Mouse (Mus musculus): Measurements from ENCODE around the gene Vps39. TPM values are rescaled to one million over a fixed set of nuclear protein-coding genes. Genes with fewer than 3 reads are reported as not detected.

Vps39 gene
- polyA plus RNA-seq, 1 experiment, result 12.8 TPM

DNA sequence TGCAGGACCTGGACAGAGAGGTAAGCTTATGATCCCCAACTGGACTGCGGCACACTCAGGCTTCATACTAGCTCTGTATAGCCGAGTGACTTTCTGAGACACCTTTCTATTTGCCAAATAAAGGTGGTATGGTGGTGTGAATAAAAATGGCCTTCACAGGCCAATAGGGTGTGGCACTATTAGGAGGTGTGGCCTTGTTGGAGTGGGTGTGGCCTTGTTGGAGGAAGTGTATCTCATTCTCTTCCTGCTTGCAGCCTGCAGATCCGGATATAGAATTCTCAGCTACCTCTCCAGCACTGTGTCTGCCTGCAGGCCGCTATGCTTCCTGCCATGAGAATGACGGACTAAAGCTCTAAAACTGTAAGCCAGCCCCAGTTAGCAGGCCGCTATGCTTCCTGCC is 51.9 kb downstream of the Vps39 start:
- Histone ChIP-seq H3K27me3 (ENCODE audit: control insufficient read depth, insufficient read depth, low read length) (no peaks in the 10 kb centered on the region), H3K27ac (ENCODE audit: insufficient read depth, low read depth, low read length) (no peak overlapping the region), H3K4me3 (ENCODE audit: low read depth, low read length) (no peak overlapping the region), H3K36me3 (ENCODE audit: control insufficient read depth, insufficient read depth, low read length) (no peaks in the 10 kb centered on the region), H3K4me1 (ENCODE audit: control insufficient read depth, insufficient read depth, insufficient read length, low read length) (no peaks in the 10 kb centered on the region)
- TF ChIP-seq CTCF (IDR thresholded peaks at IDR 0.05; ENCODE audit: extremely low read depth, insufficient read length, insufficient replicate concordance, low read depth, low read length), result no peak
- TF ChIP-seq POLR2A (IDR thresholded peaks at IDR 0.05; ENCODE audit: low read depth, low read length), result no peak
- WGBS, result 91% methylated on average over 6 of the region's 6 CpGs

DNA sequence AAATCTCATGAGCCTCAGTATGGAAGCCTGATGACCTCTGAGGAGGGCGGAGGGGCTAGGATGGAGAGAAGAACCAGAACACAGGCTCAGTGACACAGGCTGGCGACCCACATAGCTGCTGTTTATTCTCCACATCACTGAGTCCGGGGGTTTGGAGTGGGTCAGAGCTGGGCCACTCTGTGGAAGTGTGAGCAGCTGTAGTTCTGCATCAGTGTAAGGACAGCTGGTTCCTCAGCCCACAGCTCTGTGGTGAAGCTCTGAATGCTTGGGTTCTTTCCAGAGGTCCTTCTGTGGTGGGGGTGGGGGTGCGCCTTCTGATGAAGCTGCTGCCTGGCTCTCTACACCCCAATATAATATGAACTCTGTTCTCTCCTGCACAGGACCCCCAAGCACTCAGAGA is 53.1 kb downstream of the Vps39 start:
- no peaks in the 10 kb centered on the region for H3K36me3 ChIP-seq (ENCODE audit: control insufficient read depth, insufficient read depth, low read length)
- H3K4me1 ChIP-seq (ENCODE audit: control insufficient read depth, insufficient read depth, insufficient read length, low read length), result no peaks in the 10 kb centered on the region
- H3K27me3 ChIP-seq (ENCODE audit: control insufficient read depth, insufficient read depth, low read length), result no peaks in the 10 kb centered on the region
- WGBS, result 75% methylated on average over 4 of the region's 4 CpGs
- no peak for TF ChIP-seq POLR2A (IDR thresholded peaks at IDR 0.05; ENCODE audit: low read depth, low read length)
- no peak for TF ChIP-seq CTCF (IDR thresholded peaks at IDR 0.05; ENCODE audit: extremely low read depth, insufficient read length, insufficient replicate concordance, low read depth, low read length)
- no peak overlapping the region for H3K27ac ChIP-seq (ENCODE audit: insufficient read depth, low read depth, low read length)
- H3K4me3 ChIP-seq (ENCODE audit: low read depth, low read length), result no peak overlapping the region

DNA sequence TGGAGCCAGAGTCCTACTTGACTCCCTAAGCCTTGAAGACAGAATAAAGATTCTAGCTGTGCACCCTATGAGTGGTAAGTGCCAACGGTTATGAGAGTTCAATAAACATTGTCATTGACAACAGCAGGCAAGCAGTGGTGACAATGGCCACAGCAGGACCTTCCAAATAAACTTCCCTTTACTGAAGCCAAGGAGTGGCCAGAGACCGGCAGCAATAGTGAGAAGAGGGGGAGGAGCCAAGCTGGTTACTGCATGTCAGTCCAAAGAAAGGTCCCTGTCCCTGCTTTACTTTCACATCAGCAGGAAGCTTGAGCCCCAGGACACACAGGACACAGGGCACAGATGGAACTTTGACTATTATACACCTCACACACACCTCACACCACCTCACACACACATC is 56.8 kb downstream of the Vps39 start:
- Histone ChIP-seq H3K4me1 (ENCODE audit: control insufficient read depth, insufficient read depth, insufficient read length, low read length) (no peaks in the 10 kb centered on the region), H3K27ac (ENCODE audit: insufficient read depth, low read depth, low read length) (no peak overlapping the region), H3K36me3 (ENCODE audit: control insufficient read depth, insufficient read depth, low read length) (no peaks in the 10 kb centered on the region), H3K4me3 (ENCODE audit: low read depth, low read length) (no peak overlapping the region), H3K27me3 (ENCODE audit: control insufficient read depth, insufficient read depth, low read length) (no peaks in the 10 kb centered on the region)
- WGBS, result 5% methylated on average over 2 of the region's 2 CpGs
- TF ChIP-seq POLR2A (IDR thresholded peaks at IDR 0.05; ENCODE audit: low read depth, low read length) (no peak), CTCF (IDR thresholded peaks at IDR 0.05; ENCODE audit: extremely low read depth, insufficient read length, insufficient replicate concordance, low read depth, low read length) (no peak)

DNA sequence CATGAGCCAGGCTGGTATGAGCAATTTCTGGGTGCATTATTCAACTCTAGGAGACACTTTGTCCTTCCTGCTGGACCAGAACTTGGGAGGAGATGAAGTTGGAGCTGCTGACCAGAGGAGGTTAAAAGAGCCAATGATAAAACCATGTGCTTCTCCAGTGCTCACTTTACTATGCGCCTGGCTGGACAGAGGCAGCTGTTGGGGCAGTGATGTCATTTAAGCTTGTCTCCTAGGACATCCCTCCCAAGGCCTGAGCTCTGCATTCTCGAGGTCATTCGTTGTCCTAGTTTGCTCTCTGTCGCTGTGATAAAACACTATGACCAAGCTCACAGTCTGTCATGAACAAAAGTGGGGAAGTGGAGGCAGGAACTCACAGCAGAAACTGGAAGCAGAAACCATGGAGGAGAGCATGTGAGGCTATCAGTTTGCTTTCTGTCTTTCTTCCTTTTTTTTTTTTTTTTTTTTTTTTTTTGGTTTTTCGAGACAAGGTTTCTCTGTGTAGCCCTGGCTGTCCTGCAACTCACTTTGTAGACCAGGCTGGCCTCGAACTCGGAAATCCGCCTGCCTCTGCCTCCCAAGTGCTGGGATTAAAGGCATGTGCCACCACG is 61.4 kb downstream of the Vps39 start:
- H3K27me3 ChIP-seq (ENCODE audit: control insufficient read depth, insufficient read depth, low read length), result no peaks in the 10 kb centered on the region
- no peaks in the 10 kb centered on the region for H3K4me1 ChIP-seq (ENCODE audit: control insufficient read depth, insufficient read depth, insufficient read length, low read length)
- H3K27ac ChIP-seq (ENCODE audit: insufficient read depth, low read depth, low read length), result no peak overlapping the region
- H3K36me3 ChIP-seq (ENCODE audit: control insufficient read depth, insufficient read depth, low read length), result no peaks in the 10 kb centered on the region
- no peak for TF ChIP-seq CTCF (IDR thresholded peaks at IDR 0.05; ENCODE audit: extremely low read depth, insufficient read length, insufficient replicate concordance, low read depth, low read length)
- no peak for TF ChIP-seq POLR2A (IDR thresholded peaks at IDR 0.05; ENCODE audit: low read depth, low read length)
- WGBS, result 83% methylated on average over 8 of the region's 9 CpGs
- no peak overlapping the region for H3K4me3 ChIP-seq (ENCODE audit: low read depth, low read length)

DNA sequence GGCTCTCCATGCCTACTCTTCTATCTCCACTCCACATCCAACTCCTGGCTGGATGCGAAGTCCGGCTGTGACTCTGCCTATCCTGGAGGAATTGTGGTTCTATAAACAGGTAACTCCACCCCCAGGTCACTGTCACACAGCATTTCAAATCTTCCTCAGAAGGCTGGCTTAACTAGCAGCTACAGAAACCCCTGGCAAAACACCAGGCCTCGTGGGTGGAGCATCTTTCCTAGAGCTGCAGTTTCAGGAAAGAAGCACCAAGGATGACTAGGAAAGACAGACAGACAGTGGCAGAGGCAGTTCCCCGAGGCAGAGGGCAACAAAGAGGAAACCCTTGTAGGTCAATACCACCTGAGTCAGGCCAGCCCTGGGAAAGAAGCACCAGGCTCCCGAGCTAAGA is 63.9 kb downstream of the Vps39 start, which contains the start of gene Pla2g4d:
TSS of gene Pla2g4d (minus strand) at position 203 of the 400 bp plus-strand sequence.
- H3K4me1 ChIP-seq (ENCODE audit: control insufficient read depth, insufficient read depth, insufficient read length, low read length), result no peaks in the 10 kb centered on the region
- no peaks in the 10 kb centered on the region for H3K36me3 ChIP-seq (ENCODE audit: control insufficient read depth, insufficient read depth, low read length)
- no peak within 1 kb of the TSS for H3K27ac ChIP-seq (ENCODE audit: insufficient read depth, low read depth, low read length)
- no peaks in the 10 kb centered on the region for H3K27me3 ChIP-seq (ENCODE audit: control insufficient read depth, insufficient read depth, low read length)
- 65% methylated on average over 5 of the region's 5 CpGs for WGBS
- H3K4me3 ChIP-seq (ENCODE audit: low read depth, low read length), result no peak within 1 kb of the TSS
- TF ChIP-seq CTCF (IDR thresholded peaks at IDR 0.05; ENCODE audit: extremely low read depth, insufficient read length, insufficient replicate concordance, low read depth, low read length) (no peak), POLR2A (IDR thresholded peaks at IDR 0.05; ENCODE audit: low read depth, low read length) (no peak)

DNA sequence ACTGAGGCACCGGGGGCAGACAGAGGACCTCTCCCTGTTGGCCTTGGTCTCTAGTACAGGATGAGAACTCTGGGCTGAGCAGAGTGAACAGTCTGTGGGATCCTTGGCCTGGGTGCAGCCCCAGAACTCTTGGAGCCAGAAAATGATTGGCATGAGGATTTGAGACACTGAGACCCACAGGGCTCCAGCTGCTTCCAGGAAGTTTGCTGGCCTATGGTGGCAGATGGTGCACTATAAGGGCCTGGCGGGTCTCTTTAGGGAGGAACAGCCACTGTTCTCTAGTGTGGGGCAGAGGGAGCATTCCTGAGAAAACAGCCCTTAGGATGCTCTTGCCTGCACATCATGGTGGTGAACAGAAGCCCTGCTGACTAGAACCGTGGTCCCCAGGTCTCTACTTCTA is 64.5 kb downstream of the Vps39 start:
- Histone ChIP-seq H3K36me3 (ENCODE audit: control insufficient read depth, insufficient read depth, low read length) (no peaks in the 10 kb centered on the region), H3K4me1 (ENCODE audit: control insufficient read depth, insufficient read depth, insufficient read length, low read length) (no peaks in the 10 kb centered on the region), H3K27ac (ENCODE audit: insufficient read depth, low read depth, low read length) (no peak overlapping the region), H3K27me3 (ENCODE audit: control insufficient read depth, insufficient read depth, low read length) (no peaks in the 10 kb centered on the region), H3K4me3 (ENCODE audit: low read depth, low read length) (no peak overlapping the region)
- no peak for TF ChIP-seq POLR2A (IDR thresholded peaks at IDR 0.05; ENCODE audit: low read depth, low read length)
- TF ChIP-seq CTCF (IDR thresholded peaks at IDR 0.05; ENCODE audit: extremely low read depth, insufficient read length, insufficient replicate concordance, low read depth, low read length), result no peak
- whole genome bisulfite sequencing, result 79% methylated on average over 3 of the region's 3 CpGs

DNA sequence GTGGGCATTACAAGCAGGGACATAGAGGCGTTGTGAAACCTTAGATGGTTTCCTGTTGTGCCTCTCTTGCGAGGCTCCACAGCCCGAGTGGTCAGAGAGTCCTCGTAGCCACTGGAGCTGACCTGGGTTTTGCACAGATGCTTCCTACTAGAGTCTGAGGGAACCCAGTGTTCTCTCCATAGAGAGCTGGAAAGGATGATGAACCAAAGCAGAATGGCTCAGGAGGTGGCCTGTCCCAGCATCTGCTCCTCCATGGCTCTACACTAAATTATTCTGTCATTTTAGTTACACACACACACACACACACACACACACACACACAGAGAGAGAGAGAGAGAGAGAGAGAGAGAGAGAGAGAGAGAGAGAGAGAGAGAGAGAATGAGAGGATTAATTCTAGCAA is 67.3 kb downstream of the Vps39 start:
- TF ChIP-seq POLR2A (IDR thresholded peaks at IDR 0.05; ENCODE audit: low read depth, low read length), result no peak
- no peak for TF ChIP-seq CTCF (IDR thresholded peaks at IDR 0.05; ENCODE audit: extremely low read depth, insufficient read length, insufficient replicate concordance, low read depth, low read length)
- 83% methylated on average over 4 of the region's 4 CpGs for WGBS
- no peak overlapping the region for H3K4me3 ChIP-seq (ENCODE audit: low read depth, low read length)

More for the DNA sequence above, 67.3 kb downstream of the Vps39 start:
- Histone ChIP-seq H3K27ac (ENCODE audit: insufficient read depth, low read depth, low read length) (no peak overlapping the region), H3K27me3 (ENCODE audit: control insufficient read depth, insufficient read depth, low read length) (no peaks in the 10 kb centered on the region), H3K36me3 (ENCODE audit: control insufficient read depth, insufficient read depth, low read length) (no peaks in the 10 kb centered on the region), H3K4me1 (ENCODE audit: control insufficient read depth, insufficient read depth, insufficient read length, low read length) (no peaks in the 10 kb centered on the region)

All from small intestine, adult 2 months (tissue).